Mouse (Mus musculus): ENCODE measurements around the gene Nr2f1. TPM values are rescaled to one million over a fixed set of nuclear protein-coding genes. Genes with fewer than 3 reads are reported as not detected.
A peak's percentile ranks its signal among the peaks of the same experiment; 100 is the strongest.

The Nr2f1 gene
- polyA plus RNA-seq, 1 experiment from 2014 or later, result 0.68 TPM

DNA sequence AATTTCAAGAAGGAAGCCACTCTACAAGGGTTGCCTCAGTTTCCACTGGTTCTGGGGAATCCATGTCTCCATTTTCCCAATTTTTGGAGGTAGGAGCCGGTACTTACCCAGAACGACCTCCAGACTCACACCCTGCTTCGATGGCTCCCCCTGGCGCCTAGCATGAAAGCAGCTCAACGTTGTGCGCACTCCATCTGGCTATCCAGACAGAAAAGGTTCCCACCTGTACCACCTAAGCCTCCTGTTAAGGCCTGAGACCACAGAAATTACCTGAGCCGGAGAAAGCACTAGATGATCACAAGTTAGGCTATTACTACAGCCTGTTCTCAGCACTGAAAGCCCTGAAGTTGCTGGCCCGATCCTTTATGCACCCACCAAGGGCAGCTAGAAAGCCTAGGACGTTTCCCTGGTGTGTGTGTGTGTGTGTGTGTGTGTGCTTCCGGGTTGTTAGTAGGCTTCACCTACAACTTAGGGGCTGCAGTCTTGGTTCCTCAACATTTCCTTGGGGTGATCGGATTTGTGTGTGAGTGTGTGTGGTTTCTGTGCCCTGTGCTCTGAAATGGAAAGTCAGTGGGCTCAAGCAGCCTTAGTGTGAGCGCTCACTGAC, 13.1 kb downstream of the Nr2f1 start:
- peaks cover 96% of the 10 kb centered on the region for H3K27me3 ChIP-seq
- no peaks in the 10 kb centered on the region for H3K4me1 ChIP-seq (replicated peaks)
- no peaks in the 10 kb centered on the region for H3K9me3 ChIP-seq (replicated peaks)
- no peak overlapping the region for H3K4me2 ChIP-seq
- no peak overlapping the region for H3K9ac ChIP-seq
- ATAC-seq (ENCODE audit: low read depth), result no peak
- H3K36me3 ChIP-seq, result no peaks in the 10 kb centered on the region
- DNase-seq, result no peak
- 9% methylated on average over 12 of the region's 12 CpGs for WGBS (ENCODE audit: insufficient replicate concordance)
- H3K27ac ChIP-seq, result no peak overlapping the region
- H3K4me3 ChIP-seq (replicated peaks), result no peak overlapping the region

DNA sequence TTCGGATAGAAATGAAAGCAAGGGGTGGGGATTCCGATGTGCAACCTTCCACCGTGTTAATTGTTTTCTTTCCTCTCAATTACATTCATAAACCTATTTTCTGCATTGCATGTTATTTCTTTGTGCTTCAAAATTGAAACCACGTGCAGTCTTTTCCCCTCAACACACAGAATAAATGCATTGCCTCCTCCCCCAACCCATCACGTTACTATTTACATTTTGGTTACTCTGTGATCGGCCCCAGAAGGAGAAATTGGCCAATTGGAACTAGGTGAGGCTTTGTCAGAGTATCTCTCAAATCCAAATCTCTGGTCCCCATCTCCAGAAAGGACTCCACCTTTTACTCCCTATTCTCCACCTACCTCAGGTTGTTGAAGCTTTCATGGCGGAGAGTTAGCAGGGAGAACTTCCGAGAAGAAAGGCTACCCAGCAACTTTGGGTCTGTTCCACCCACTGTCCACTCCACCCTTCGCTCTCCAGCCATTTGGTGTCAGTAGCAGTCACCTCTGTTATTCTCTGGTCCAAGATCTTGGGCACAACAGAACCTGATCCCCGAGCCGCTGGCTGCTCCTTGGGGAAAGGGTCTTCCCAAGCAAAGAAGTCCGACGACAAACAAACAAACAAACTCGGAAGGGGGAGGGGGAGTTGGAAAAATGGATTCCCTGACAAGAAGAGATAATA, 14.6 kb downstream of the Nr2f1 start:
- peaks cover 96% of the 10 kb centered on the region for H3K27me3 ChIP-seq

DNA sequence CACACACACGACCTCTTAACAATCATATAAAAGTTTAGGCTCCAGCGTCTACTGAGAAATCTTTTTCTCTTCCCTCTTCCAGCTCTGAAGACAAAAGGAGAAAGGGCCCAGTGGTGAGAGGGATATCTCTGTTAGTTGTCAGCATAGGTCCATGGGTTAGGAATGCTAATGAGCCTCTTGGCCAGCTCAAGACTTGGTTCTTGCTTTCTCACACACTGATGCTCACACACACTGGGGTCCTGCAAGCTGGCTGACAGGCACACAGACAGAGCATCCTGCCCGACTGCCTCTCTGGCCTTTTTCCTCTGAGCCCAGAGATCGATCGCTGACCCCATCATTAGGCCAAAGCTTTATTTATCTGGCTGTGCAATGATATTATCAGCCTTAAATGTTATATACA, 15.6 kb downstream of the Nr2f1 start:
- H3K9me3 ChIP-seq (replicated peaks), result no peaks in the 10 kb centered on the region
- ATAC-seq (ENCODE audit: low read depth), result no peak
- H3K4me2 ChIP-seq, result no peak overlapping the region
- DNase-seq, result no peak
- 7% methylated on average over 5 of the region's 5 CpGs for WGBS (ENCODE audit: insufficient replicate concordance)
- no peaks in the 10 kb centered on the region for H3K36me3 ChIP-seq
- no peak overlapping the region for H3K4me3 ChIP-seq (replicated peaks)
- H3K27ac ChIP-seq, result no peak overlapping the region
- peaks cover 98% of the 10 kb centered on the region for H3K27me3 ChIP-seq
- H3K4me1 ChIP-seq (replicated peaks), result no peaks in the 10 kb centered on the region; the same call in 1 of the 2 replicates
- H3K9ac ChIP-seq, result no peak overlapping the region

More for the DNA sequence above, 14.6 kb downstream of the Nr2f1 start:
- DNase-seq (no peak), ATAC-seq (ENCODE audit: low read depth) (no peak)
- H3K9ac ChIP-seq, result no peak overlapping the region
- H3K4me3 ChIP-seq (replicated peaks), result no peak overlapping the region
- H3K4me1 ChIP-seq (replicated peaks), result no peaks in the 10 kb centered on the region; the same call in 1 of the 2 replicates
- no peak overlapping the region for H3K27ac ChIP-seq
- WGBS (ENCODE audit: insufficient replicate concordance), result 8% methylated on average over 14 of the region's 14 CpGs
- H3K36me3 ChIP-seq, result no peaks in the 10 kb centered on the region
- no peaks in the 10 kb centered on the region for H3K9me3 ChIP-seq (replicated peaks)
- no peak overlapping the region for H3K4me2 ChIP-seq

DNA sequence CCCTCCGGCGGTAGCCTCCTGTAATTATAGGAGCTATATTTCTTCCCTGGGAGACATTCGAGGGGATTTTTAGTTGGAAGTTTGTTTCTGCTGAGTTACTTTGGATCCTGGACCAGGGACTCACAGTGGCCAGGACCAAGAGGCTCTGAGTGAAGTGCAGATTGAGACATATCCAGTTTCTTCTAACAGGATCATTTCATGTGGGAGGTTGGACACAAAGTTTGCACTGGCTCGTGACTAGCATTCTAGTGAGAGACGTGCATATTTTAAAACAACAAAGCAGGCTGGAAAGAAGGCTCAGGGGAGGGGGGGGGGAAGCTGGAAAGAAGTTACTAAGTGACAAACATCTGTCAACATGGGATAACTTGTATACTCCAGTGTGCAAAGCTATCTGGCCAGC, 16.6 kb downstream of the Nr2f1 start:
- Histone ChIP-seq H3K4me2 (no peak overlapping the region), H3K4me1 (replicated peaks) (no peaks in the 10 kb centered on the region; the same call in 1 of the 2 replicates), H3K4me3 (replicated peaks) (no peak overlapping the region), H3K9ac (no peak overlapping the region), H3K9me3 (replicated peaks) (no peaks in the 10 kb centered on the region), H3K36me3 (no peaks in the 10 kb centered on the region), H3K27me3 (peaks cover 100% of the 10 kb centered on the region), H3K27ac (no peak overlapping the region)
- WGBS (ENCODE audit: insufficient replicate concordance), result 11% methylated on average over 5 of the region's 5 CpGs
- no peak for ATAC-seq (ENCODE audit: low read depth)
- no peak for DNase-seq

DNA sequence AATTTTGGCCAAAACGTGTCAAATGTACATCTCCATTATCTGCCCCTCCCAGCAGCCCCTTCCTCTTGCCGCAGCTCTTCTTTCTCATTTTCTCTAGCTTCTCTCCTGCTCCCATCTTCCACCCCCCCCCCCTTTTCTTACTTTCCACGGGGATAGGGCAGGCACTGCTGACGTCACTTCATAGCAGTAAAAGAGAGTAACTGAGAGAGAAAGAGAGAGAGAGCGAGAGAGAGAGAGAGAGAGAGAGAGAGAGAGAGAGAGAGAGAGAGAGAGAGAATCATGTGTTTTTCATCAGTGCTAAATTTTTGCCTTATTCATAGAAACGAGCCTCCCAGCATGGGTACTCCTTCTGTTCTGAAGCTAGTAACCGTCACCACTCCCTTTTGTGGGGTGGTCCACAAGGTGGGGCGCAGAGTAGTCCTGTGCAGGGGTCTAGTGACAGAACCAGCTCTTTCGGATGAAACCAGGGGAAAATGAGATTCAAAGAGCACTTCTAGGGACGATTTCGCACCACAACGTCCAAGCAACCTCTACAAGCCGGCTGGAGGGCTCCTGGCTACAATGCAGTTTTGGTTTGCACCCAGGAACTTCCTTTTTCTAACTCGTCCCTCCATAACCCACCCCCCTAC, 17.5 kb downstream of the Nr2f1 start:
- Histone ChIP-seq H3K4me3 (replicated peaks) (no peak overlapping the region), H3K4me1 (replicated peaks) (no peaks in the 10 kb centered on the region; the same call in 1 of the 2 replicates), H3K36me3 (no peaks in the 10 kb centered on the region), H3K4me2 (no peak overlapping the region), H3K9ac (no peak overlapping the region), H3K9me3 (replicated peaks) (no peaks in the 10 kb centered on the region), H3K27me3 (peaks cover 97% of the 10 kb centered on the region), H3K27ac (no peak overlapping the region)
- no peak for DNase-seq
- WGBS (ENCODE audit: insufficient replicate concordance), result 3% methylated on average over 13 of the region's 14 CpGs
- no peak for ATAC-seq (ENCODE audit: low read depth)

DNA sequence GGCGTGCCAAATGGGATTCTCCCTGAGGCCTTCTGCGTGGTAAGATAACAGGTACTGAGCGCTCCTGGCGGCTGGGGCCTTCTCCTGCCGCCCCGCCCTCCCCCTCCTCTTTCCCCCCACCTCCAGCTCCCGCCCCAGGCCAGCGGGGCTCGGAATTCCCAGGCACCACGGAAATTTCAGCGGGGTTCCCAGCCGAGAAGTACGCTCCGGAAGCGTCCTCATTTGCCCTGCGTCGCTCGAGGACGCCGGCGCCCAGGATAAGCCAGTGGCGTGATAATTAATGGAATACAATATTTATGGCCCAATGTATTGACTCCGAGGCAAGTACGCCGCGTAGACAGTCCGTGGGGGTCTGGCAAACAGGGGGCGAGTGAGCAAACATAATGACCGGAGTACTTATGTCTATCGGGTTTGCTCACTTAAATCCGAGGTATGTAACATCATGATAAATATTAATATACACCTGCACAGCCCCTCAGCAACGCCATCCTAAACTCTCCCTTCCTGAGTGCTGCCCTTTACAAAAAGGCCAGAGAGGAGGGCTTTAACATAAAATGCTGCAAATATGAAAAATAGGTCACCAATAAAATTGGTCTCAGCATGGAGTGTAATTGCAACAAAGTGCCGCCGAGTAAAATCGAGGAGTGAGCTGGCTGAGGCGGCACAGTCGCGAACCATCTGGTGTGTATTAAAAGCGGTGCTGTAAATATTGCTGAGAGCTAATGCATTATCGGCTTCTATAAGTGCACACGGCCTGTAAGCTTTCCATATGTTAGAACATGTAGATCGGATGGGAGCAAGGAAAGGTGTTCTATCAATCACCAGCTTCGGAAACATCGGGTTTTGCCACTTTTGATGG, 18.3 kb downstream of the Nr2f1 start:
- DNase-seq, result no peak
- H3K4me2 ChIP-seq, result peak overlapping the region; percentile 30
- H3K4me3 ChIP-seq (replicated peaks), result 0 out of 2 replicates have a peak overlapping the region, but pooled peaks have one; percentile 4
- no peak for ATAC-seq (ENCODE audit: low read depth)
- H3K9ac ChIP-seq, result no peak overlapping the region
- H3K27ac ChIP-seq, result no peak overlapping the region
- no peaks in the 10 kb centered on the region; the same call in 1 of the 2 replicates for H3K4me1 ChIP-seq (replicated peaks)
- H3K27me3 ChIP-seq, result peaks cover 97% of the 10 kb centered on the region
- WGBS (ENCODE audit: insufficient replicate concordance), result 2% methylated on average over 44 of the region's 44 CpGs
- no peaks in the 10 kb centered on the region for H3K9me3 ChIP-seq (replicated peaks)
- no peaks in the 10 kb centered on the region for H3K36me3 ChIP-seq

DNA sequence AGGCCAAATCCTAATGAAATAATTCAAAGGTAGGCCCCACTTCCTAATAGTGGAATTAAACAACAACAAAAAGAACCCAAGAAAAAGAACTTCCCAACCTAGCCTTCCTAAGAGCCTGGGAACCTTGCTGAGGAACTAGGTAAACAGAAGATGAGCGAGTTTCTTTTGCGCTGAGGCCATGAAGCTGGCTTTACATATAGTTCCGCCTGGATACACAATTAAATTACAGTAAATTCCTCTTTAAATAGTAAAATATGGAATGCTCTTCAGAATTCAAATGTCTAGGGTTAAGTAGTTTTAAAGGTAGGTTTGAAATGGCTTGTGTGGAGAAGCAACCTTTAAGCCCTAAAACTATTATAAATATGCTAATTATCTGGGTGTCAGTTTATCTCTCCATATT, 19.3 kb downstream of the Nr2f1 start:
- Histone ChIP-seq H3K9me3 (replicated peaks) (no peaks in the 10 kb centered on the region), H3K27ac (no peak overlapping the region), H3K36me3 (no peaks in the 10 kb centered on the region), H3K4me2 (no peak overlapping the region), H3K4me3 (replicated peaks) (no peak overlapping the region), H3K9ac (no peak overlapping the region), H3K4me1 (replicated peaks) (no peaks in the 10 kb centered on the region; the same call in 1 of the 2 replicates), H3K27me3 (peaks cover 93% of the 10 kb centered on the region)
- WGBS (ENCODE audit: insufficient replicate concordance), result 28% methylated on average over 3 of the region's 3 CpGs
- no peak for ATAC-seq (ENCODE audit: low read depth)
- DNase-seq, result no peak

DNA sequence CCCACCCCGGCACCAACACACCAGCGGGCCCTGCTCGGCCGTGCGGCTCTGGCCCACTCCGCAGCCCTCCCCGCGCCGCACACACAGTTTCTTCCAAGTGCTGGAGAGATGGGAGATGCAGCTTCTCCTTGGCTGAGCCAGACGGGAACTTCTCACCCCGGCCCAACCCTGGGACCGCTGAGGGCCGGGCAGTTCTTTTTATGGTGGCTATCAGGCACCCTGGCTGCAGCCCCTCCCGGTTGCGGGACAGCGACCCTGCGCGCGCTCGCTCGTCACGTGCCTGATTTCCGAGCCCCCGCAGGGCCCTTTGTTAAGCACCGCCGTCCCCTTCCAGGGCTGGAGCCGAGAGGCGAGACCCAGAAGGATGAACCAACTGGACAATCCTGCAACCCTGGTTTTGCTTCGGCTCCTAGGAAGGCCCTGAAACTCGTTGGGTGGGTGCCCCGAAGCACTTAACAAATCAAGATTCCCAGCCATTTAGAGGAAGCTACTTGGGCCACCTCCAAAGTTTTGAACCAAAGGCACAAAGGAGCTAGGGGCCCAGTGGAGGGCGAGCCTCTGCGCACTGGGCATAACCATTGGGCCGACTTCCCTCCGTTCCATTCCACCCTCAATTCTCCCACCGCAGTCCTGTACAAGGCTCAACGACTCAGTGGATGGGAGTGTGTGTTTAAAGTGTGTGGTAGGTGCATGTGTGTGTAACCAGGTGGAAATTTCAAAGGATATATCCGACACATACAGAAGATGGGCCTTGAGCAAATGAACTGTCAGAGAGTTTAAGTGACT, 20.1 kb downstream of the Nr2f1 start:
- no peak overlapping the region; the same call in 1 of the 2 replicates for H3K4me3 ChIP-seq (replicated peaks)
- no peak for ATAC-seq (ENCODE audit: low read depth)
- H3K9ac ChIP-seq, result no peak overlapping the region
- H3K4me1 ChIP-seq (replicated peaks), result no peaks in the 10 kb centered on the region; the same call in 1 of the 2 replicates
- H3K27ac ChIP-seq, result no peak overlapping the region
- H3K4me2 ChIP-seq, result peak overlapping the region; percentile 28; the same call in 1 of the 2 replicates
- H3K27me3 ChIP-seq, result peaks cover 92% of the 10 kb centered on the region
- H3K36me3 ChIP-seq, result no peaks in the 10 kb centered on the region
- 3% methylated on average over 38 of the region's 38 CpGs for WGBS (ENCODE audit: insufficient replicate concordance)
- no peaks in the 10 kb centered on the region for H3K9me3 ChIP-seq (replicated peaks)
- DNase-seq, result no peak

DNA sequence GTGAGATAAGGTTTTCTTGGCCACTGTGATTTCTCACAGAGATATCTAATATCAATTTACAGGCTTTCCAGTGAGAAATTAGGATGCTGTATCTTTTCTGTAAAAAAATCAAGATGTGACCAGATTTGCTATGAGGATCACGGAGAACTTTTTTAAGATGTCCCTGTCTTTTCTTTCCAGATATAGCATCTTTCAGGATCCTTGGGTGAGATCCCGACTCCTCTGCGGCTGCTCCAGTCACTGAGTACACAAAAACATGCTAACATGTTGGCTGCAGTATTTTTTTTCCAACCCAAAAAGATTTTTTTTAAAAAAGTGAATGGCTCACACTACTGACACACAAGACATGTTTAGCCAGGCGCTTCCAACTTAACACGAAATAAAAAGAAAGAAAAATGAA, 20.8 kb downstream of the Nr2f1 start:
- Histone ChIP-seq H3K4me3 (replicated peaks) (no peak overlapping the region), H3K36me3 (no peaks in the 10 kb centered on the region), H3K27ac (no peak overlapping the region), H3K9me3 (replicated peaks) (no peaks in the 10 kb centered on the region), H3K4me1 (replicated peaks) (no peaks in the 10 kb centered on the region; the same call in 1 of the 2 replicates), H3K27me3 (peaks cover 92% of the 10 kb centered on the region), H3K9ac (no peak overlapping the region), H3K4me2 (no peak overlapping the region)
- ATAC-seq (ENCODE audit: low read depth) (no peak), DNase-seq (no peak)
- WGBS (ENCODE audit: insufficient replicate concordance), result 7% methylated on average over 5 of the region's 5 CpGs

DNA sequence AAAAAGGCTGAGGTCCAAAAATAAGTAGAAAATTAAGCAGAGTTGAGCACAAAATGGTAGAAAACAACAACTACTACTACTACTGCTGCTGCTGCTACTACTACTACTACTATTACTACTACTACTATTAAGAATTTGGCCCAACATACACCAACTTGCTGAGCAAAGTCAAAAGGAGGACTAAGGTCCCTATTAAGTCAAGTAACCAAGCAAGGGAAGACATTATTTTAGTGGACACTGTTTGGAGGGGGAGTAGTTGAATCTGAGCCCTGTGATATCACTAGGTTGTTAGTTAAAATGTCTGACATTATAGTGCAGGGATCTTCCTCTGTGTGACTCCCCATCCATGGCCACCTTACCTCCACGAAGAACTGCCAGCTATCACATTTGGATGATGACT, 21.5 kb downstream of the Nr2f1 start:
- no peak overlapping the region for H3K9ac ChIP-seq
- H3K36me3 ChIP-seq, result no peaks in the 10 kb centered on the region
- DNase-seq, result no peak
- no peak overlapping the region for H3K4me3 ChIP-seq (replicated peaks)
- no peak overlapping the region for H3K27ac ChIP-seq
- H3K9me3 ChIP-seq (replicated peaks), result no peaks in the 10 kb centered on the region
- WGBS (ENCODE audit: insufficient replicate concordance), result 0% methylated on average over 1 of the region's 1 CpGs
- no peak for ATAC-seq (ENCODE audit: low read depth)
- H3K4me1 ChIP-seq (replicated peaks), result no peaks in the 10 kb centered on the region; the same call in 1 of the 2 replicates
- peaks cover 90% of the 10 kb centered on the region for H3K27me3 ChIP-seq
- H3K4me2 ChIP-seq, result no peak overlapping the region

Data from liver, embryonic 13.5 days (tissue).